Comparison of ENCODE assay signal across 9 mouse cellular contexts in genomic region chr13:112770528-112771328, GRCm38 (mm10). TPM values are rescaled to one million over a fixed set of nuclear protein-coding genes. Genes with fewer than 3 reads are reported as not detected.
DNase-seq lines count a peak whose midpoint lies in the region; ATAC-seq lines count a peak whose summit lies in the region.
"Had no signal": no experiment of that assay in that cellular context is flagged by ENCODE, and none has a peak within 500 bp of the region (broad histone marks: within the 10 kb centered on the region; RNA-seq: fewer than 3 reads in every experiment).

No protein-coding gene starts in this region.

- H3K4me1 ChIP-seq in heart, embryonic 15.5 days (replicated peaks), result peaks cover 20% of the 10 kb centered on the region
- peaks cover 28% of the 10 kb centered on the region for H3K4me1 ChIP-seq in lung, embryonic 16.5 days (replicated peaks; ENCODE audit: control insufficient read depth, insufficient read depth, low read length)
- H3K4me1 ChIP-seq in stomach, embryonic 16.5 days (ENCODE audit: control insufficient read depth, insufficient read depth, low read length), result peaks cover 17% of the 10 kb centered on the region

- ATAC-seq in heart, embryonic 15.5 days (replicated peaks; ENCODE audit: insufficient number of reproducible peaks, insufficient read depth, low FRiP score, low read depth), result peak; percentile 14; the same call in 1 of the 2 replicates
- ATAC-seq in lung, embryonic 16.5 days (ENCODE audit: low read depth), result peak; percentile 73
- ATAC-seq in stomach, embryonic 16.5 days (ENCODE audit: insufficient read depth, low FRiP score), result peak; percentile 78

- DNase-seq in heart, adult 11 months, result peak; percentile 94
- no peak for DNase-seq in heart, adult 8-10 months (ENCODE audit: low spot score)
- peak; percentile 87 for DNase-seq in adrenal gland, adult 2 months
- DNase-seq in layer of hippocampus, postnatal 36 days, result no peak
- no peak for DNase-seq in cerebellum, adult 9-11 months
- DNase-seq: liver, embryonic 13.5 days had no signal

- peak overlapping the region; percentile 69 for H3K27ac ChIP-seq in heart, embryonic 15.5 days
- peak overlapping the region; percentile 84 for H3K27ac ChIP-seq in lung, embryonic 16.5 days (ENCODE audit: low read length)
- peak overlapping the region; percentile 84 for H3K27ac ChIP-seq in stomach, embryonic 16.5 days (ENCODE audit: low read length)
- H3K27ac ChIP-seq: liver, embryonic 13.5 days had no signal

- H3K36me3 ChIP-seq in heart, embryonic 15.5 days, result no peaks in the 10 kb centered on the region
- no peaks in the 10 kb centered on the region for H3K36me3 ChIP-seq in lung, embryonic 16.5 days (ENCODE audit: control insufficient read depth, insufficient read depth, low read length)
- H3K36me3 ChIP-seq in stomach, embryonic 16.5 days (ENCODE audit: control insufficient read depth, insufficient read depth, low read length), result no peaks in the 10 kb centered on the region; the same call in 1 of the 2 replicates
- H3K36me3 ChIP-seq: liver, embryonic 13.5 days had no signal

- no peaks in the 10 kb centered on the region for H3K27me3 ChIP-seq in heart, embryonic 15.5 days
- no peaks in the 10 kb centered on the region for H3K27me3 ChIP-seq in lung, embryonic 16.5 days (ENCODE audit: control insufficient read depth, insufficient read depth, low read depth, low read length)
- H3K27me3 ChIP-seq in stomach, embryonic 16.5 days (ENCODE audit: control insufficient read depth, insufficient read depth, low read length), result no peaks in the 10 kb centered on the region
- H3K27me3 ChIP-seq: liver, embryonic 13.5 days had no signal

- H3K9ac ChIP-seq in heart, embryonic 15.5 days, result no peak overlapping the region
- H3K9ac ChIP-seq in lung, embryonic 16.5 days (ENCODE audit: low read length), result peak overlapping the region; percentile 31; the same call in 1 of the 2 replicates
- no peak overlapping the region for H3K9ac ChIP-seq in stomach, embryonic 16.5 days (ENCODE audit: low read length)
- H3K9ac ChIP-seq: liver, embryonic 13.5 days had no signal

- no peak overlapping the region for H3K4me3 ChIP-seq in heart, embryonic 15.5 days
- H3K4me3 ChIP-seq in lung, embryonic 16.5 days (ENCODE audit: low read length), result no peak overlapping the region
- no peak overlapping the region for H3K4me3 ChIP-seq in stomach, embryonic 16.5 days (replicated peaks; ENCODE audit: low read length)
- H3K4me3 ChIP-seq: liver, embryonic 13.5 days had no signal

- peaks cover 6% of the 10 kb centered on the region; the same call in 1 of the 2 replicates for H3K9me3 ChIP-seq in heart, embryonic 15.5 days (replicated peaks)
- peaks cover 8% of the 10 kb centered on the region for H3K9me3 ChIP-seq in lung, embryonic 16.5 days (ENCODE audit: control insufficient read depth, low read length)
- H3K9me3 ChIP-seq in stomach, embryonic 16.5 days (replicated peaks; ENCODE audit: control insufficient read depth, low read length), result peaks cover 4% of the 10 kb centered on the region; the same call in 1 of the 2 replicates

- H3K4me2 ChIP-seq in heart, embryonic 15.5 days, result no peak overlapping the region
- H3K4me2 ChIP-seq in lung, embryonic 16.5 days (ENCODE audit: low read depth, low read length), result peak overlapping the region; percentile 30
- peak overlapping the region; percentile 38 for H3K4me2 ChIP-seq in stomach, embryonic 16.5 days (ENCODE audit: low read depth, low read length)
- H3K4me2 ChIP-seq: liver, embryonic 13.5 days had no signal

- 32% methylated on average over 11 of the region's 11 CpGs for WGBS in heart, embryonic 15.5 days
- 22% methylated on average over 11 of the region's 11 CpGs for WGBS in lung, embryonic 16.5 days
- WGBS in stomach, embryonic 16.5 days, result 22% methylated on average over 11 of the region's 11 CpGs

RNA-seq across cellular contexts. Expression of gene Plpp1, which starts 29.9 kb away (rescaled TPM):
- total RNA-seq in heart, adult 8-10 months (2022), result 10 to 100 TPM; 36.4 to 44.4 (median 39.3) TPM
- total RNA-seq in adrenal gland, adult 2 months (2021), result 100 to 1,000 TPM; 214 to 281 TPM
- polyA plus RNA-seq in adrenal gland, adult 2 months (2012; rRNA removed), result 213 and 226 TPM in 2 replicates
- polyA plus RNA-seq in heart, embryonic 15.5 days (2015; fragmentation: Nextera tagmentation; extraction: Ambion mirVana), result 54.1 and 61.2 TPM in 2 replicates
- 81.5 and 90.8 TPM in 2 replicates for polyA plus RNA-seq in lung, embryonic 16.5 days (2015; fragmentation: Nextera tagmentation; extraction: Ambion mirVana)
- 117 and 120 TPM in 2 replicates for polyA plus RNA-seq in stomach, embryonic 16.5 days (2015; fragmentation: Nextera tagmentation; extraction: Ambion mirVana)
- 10 to 100 TPM; 28.5 to 30.7 TPM for total RNA-seq in layer of hippocampus, postnatal 36 days (2021)

Comparison
In these comparisons a context has a peak if more than half of its experiments do, and no peak if none do; other contexts are left out.
1. DNase-seq: peak in heart, adult 11 months (single experiment) and adrenal gland, adult 2 months (single experiment); none in heart, adult 8-10 months (single experiment), layer of hippocampus, postnatal 36 days (0 of 2) and cerebellum, adult 9-11 months (single experiment).
2. ATAC-seq: peak in every context shown above with its lines; median percentile 78 in stomach, embryonic 16.5 days; 73 in lung, embryonic 16.5 days; 14 in heart, embryonic 15.5 days.
3. Peak in every context shown above with its lines, with median percentiles within 50 percentile points of each other: H3K27ac ChIP-seq.